Mouse (Mus musculus) embryonic facial prominence, embryonic 11.5 days (tissue): Measurements from ENCODE around the gene Rab3b. TPM values are rescaled to one million over a fixed set of nuclear protein-coding genes. Genes with fewer than 3 reads are reported as not detected.

Experiments used
- ATAC-seq: fragments of 200-750 bp; cut with Nextera tagmentation; replicated peaks from 2 replicates; pipeline ENCODE4 v1.8.0; 2017; ENCODE audit warnings: low read depth; ENCODE audit not compliant: insufficient number of reproducible peaks, low FRiP score, low TSS enrichment
- DNase-seq: peaks from one replicate; pipeline ENCODE4 v3.0.0-alpha.2; 2015; ENCODE audit warnings: low spot score
- H3K27ac ChIP-seq: fragments of 300-500 bp; sonication (generic); replicated peaks from 2 replicates; pipeline ENCODE4 v1.5.1; 2014; ENCODE audit warnings: mild to moderate bottlenecking, low read depth, low read length, control low read depth
- H3K27me3 ChIP-seq: fragments of 300-500 bp; sonication (generic); 2 replicates; pipeline ENCODE4 v1.6.1; 2014; ENCODE audit warnings: mild to moderate bottlenecking, low read length, moderate library complexity, mixed read lengths; ENCODE audit not compliant: control insufficient read depth, insufficient read depth
- H3K36me3 ChIP-seq: fragments of 300-500 bp; sonication (generic); replicated peaks from 2 replicates; pipeline ENCODE4 v1.6.1; 2014; ENCODE audit warnings: low read depth, mild to moderate bottlenecking, low read length, moderate library complexity, mixed read lengths; ENCODE audit not compliant: control insufficient read depth, insufficient read depth
- H3K4me1 ChIP-seq: fragments of 300-500 bp; sonication (generic); 2 replicates; pipeline ENCODE4 v1.6.1; 2014; ENCODE audit warnings: low read length, mixed read lengths; ENCODE audit not compliant: control insufficient read depth, insufficient read depth
- H3K4me2 ChIP-seq: fragments of 300-500 bp; sonication (generic); 2 replicates; pipeline ENCODE4 v1.6.1; 2014; ENCODE audit warnings: low read depth, mild to moderate bottlenecking, control low read depth, low read length, moderate library complexity
- H3K4me3 ChIP-seq: fragments of 300-500 bp; sonication (generic); 2 replicates; pipeline ENCODE4 v1.5.1; 2014; ENCODE audit warnings: low read depth, low read length, control low read depth
- H3K9ac ChIP-seq: fragments of 300-500 bp; sonication (generic); replicated peaks from 2 replicates; pipeline ENCODE4 v1.6.1; 2014; ENCODE audit warnings: mild to moderate bottlenecking, control low read depth, low read length
- H3K9me3 ChIP-seq: fragments of 300-500 bp; sonication (generic); replicated peaks from 2 replicates; pipeline ENCODE4 v1.6.1; 2016; ENCODE audit warnings: mild to moderate bottlenecking, low read length, inconsistent platforms, mixed read lengths; ENCODE audit not compliant: control insufficient read depth
- WGBS: fragments of 180-500 bp; shearing (Covaris S2); extraction: QIAGEN DNeasy Blood & Tissue Kit; methylation state at CpG from one replicate; pipeline ENCODE4 v1.1.7; 2014; 5-methylcytosine and 5-hydroxymethylcytosine counted together
- polyA plus RNA-seq: library from polyadenylated mRNA; unstranded; fragments of >200 nt; fragmentation: Nextera tagmentation; extraction: Ambion mirVana; gene quantifications from 2 replicates; pipeline ENCODE4 v1.2.1, GENCODE M21; 2014

The Rab3b gene
- polyA plus RNA-seq, 1 experiment from 2014 or later: 24.9 TPM

DNA sequence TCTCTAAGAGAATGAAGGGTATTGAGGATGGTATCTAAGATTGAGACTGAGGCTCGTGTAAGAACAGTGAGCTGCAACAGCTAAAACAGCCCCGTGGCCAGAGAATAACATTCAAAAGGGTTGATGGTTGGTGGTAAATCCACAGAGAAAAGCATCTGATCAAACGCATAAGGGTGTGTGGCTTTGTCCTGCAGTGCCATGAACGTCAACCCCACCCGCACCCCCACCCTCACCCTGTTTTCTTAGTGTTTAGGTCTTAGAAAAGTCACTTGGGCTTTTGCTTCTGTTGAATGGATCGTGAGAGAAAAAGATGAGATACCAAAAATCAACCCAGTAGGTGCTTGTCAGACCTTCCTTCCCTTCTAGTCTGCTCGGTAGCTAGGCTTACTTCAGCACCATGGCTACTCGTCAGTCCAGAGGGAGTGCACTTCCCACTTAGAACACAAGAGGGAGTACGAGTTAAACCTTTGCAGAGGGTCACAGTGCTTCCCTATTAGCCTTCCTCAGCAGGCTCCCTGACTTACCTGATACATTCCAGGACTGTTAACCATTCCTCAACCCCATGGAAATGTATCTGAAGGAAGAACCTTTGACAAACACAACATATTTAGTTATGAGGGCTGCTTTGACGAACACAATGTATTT lies 9.0 kb upstream of the Rab3b start:
- no peak overlapping the region for H3K4me2 ChIP-seq
- no peaks in the 10 kb centered on the region for H3K36me3 ChIP-seq
- no peaks in the 10 kb centered on the region for H3K9me3 ChIP-seq
- no peaks in the 10 kb centered on the region for H3K4me1 ChIP-seq
- DNase-seq (peak; percentile 96), ATAC-seq (peak; percentile 76; the same call in 1 of the 2 replicates)
- no peak overlapping the region for H3K27ac ChIP-seq
- H3K4me3 ChIP-seq: no peak overlapping the region
- no peak overlapping the region for H3K9ac ChIP-seq
- 35% methylated on average over 10 of the region's 10 CpGs for WGBS
- H3K27me3 ChIP-seq: no peaks in the 10 kb centered on the region

DNA sequence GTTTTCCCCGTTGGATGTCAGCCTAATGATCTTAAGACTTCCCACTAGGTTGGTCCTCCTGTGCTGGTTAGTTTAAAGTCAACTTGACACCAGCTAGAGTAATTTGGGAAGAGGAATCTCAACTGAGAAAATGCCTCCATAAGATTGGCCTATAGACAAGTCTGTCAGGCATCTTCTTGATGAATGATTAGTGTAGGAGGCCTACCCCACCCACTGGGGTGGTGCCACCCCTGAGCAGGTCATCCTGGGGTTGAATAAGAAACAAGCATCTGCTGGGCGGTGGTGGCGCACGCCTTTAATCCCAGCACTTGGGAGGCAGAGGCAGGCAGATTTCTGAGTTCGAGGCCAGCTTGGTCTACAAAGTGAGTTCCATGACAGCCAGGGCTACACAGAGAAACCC lies 5.1 kb upstream of the Rab3b start:
- Histone ChIP-seq H3K9ac (no peak overlapping the region), H3K4me1 (no peaks in the 10 kb centered on the region), H3K27me3 (no peaks in the 10 kb centered on the region), H3K9me3 (no peaks in the 10 kb centered on the region), H3K4me3 (no peak overlapping the region), H3K27ac (no peak overlapping the region), H3K36me3 (no peaks in the 10 kb centered on the region), H3K4me2 (no peak overlapping the region)
- WGBS: 85% methylated on average over 5 of the region's 5 CpGs
- ATAC-seq (no peak), DNase-seq (no peak)

- Histone ChIP-seq H3K4me1 (no peaks in the 10 kb centered on the region), H3K4me3 (no peak overlapping the region), H3K9ac (no peak overlapping the region), H3K9me3 (no peaks in the 10 kb centered on the region), H3K27ac (no peak overlapping the region), H3K36me3 (no peaks in the 10 kb centered on the region), H3K27me3 (no peaks in the 10 kb centered on the region), H3K4me2 (no peak overlapping the region)
- DNase-seq (no peak), ATAC-seq (no peak)
- WGBS: 76% methylated on average over 6 of the region's 6 CpGs
These were observed 962 bp upstream of the Rab3b start for GRCm38 (mm10) chr4:108877901-108878300.

- Histone ChIP-seq H3K27ac (no peak overlapping the region), H3K4me2 (no peak overlapping the region), H3K36me3 (no peaks in the 10 kb centered on the region), H3K9ac (no peak overlapping the region), H3K4me3 (no peak overlapping the region), H3K4me1 (no peaks in the 10 kb centered on the region), H3K9me3 (no peaks in the 10 kb centered on the region), H3K27me3 (no peaks in the 10 kb centered on the region)
- peak; percentile 58; the same call in 1 of the 2 replicates for ATAC-seq
- peak; percentile 45 for DNase-seq
- 32% methylated on average over 13 of the region's 13 CpGs for WGBS
These were observed 5.0 kb downstream of the Rab3b start for GRCm38 (mm10) chr4:108883815-108884214.

GRCm38 (mm10) chr4:108887456-108887855 lies 8.6 kb downstream of the Rab3b start:
- ATAC-seq (no peak), DNase-seq (no peak)
- no peak overlapping the region for H3K27ac ChIP-seq
- no peaks in the 10 kb centered on the region for H3K9me3 ChIP-seq
- no peaks in the 10 kb centered on the region for H3K4me1 ChIP-seq
- no peak overlapping the region for H3K4me2 ChIP-seq
- no peak overlapping the region for H3K9ac ChIP-seq
- 88% methylated on average over 4 of the region's 4 CpGs for WGBS
- no peak overlapping the region for H3K4me3 ChIP-seq
- H3K36me3 ChIP-seq: no peaks in the 10 kb centered on the region
- no peaks in the 10 kb centered on the region for H3K27me3 ChIP-seq

DNA sequence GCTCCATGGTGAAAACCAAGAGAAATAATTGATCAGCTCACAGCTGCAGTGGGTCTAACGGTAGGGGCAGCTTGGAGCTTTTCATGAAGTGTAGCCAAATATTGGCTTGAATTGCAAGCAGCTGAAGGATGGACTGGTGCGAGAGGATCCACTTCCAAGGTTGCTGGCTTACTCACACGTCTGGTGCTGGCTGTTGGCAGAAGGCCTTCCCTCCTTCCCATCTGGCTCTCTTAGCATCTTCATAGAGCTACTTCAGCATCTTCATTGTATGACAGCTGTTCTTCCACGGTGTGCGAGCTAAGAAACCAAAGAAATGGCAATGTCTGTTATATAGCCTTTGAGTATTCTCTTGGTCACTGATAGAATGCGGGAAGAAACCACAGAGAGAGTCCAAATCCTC lies 12.0 kb downstream of the Rab3b start:
- Histone ChIP-seq H3K9me3 (no peaks in the 10 kb centered on the region), H3K4me1 (no peaks in the 10 kb centered on the region), H3K27me3 (no peaks in the 10 kb centered on the region), H3K27ac (no peak overlapping the region), H3K4me2 (no peak overlapping the region), H3K9ac (no peak overlapping the region), H3K36me3 (no peaks in the 10 kb centered on the region), H3K4me3 (no peak overlapping the region)
- DNase-seq: no peak
- no peak for ATAC-seq
- WGBS: 90% methylated on average over 6 of the region's 6 CpGs

- Histone ChIP-seq H3K9me3 (no peaks in the 10 kb centered on the region), H3K27ac (no peak overlapping the region), H3K4me1 (no peaks in the 10 kb centered on the region), H3K36me3 (no peaks in the 10 kb centered on the region), H3K4me2 (no peak overlapping the region), H3K9ac (no peak overlapping the region), H3K27me3 (no peaks in the 10 kb centered on the region), H3K4me3 (no peak overlapping the region)
- WGBS: 75% methylated on average over 7 of the region's 7 CpGs
- DNase-seq (no peak), ATAC-seq (no peak)
These were observed 21.6 kb downstream of the Rab3b start for GRCm38 (mm10) chr4:108900421-108900820.

- no peak for DNase-seq
- Histone ChIP-seq H3K36me3 (no peaks in the 10 kb centered on the region), H3K9me3 (no peaks in the 10 kb centered on the region), H3K27me3 (no peaks in the 10 kb centered on the region), H3K4me1 (no peaks in the 10 kb centered on the region), H3K4me2 (no peak overlapping the region), H3K9ac (no peak overlapping the region), H3K27ac (no peak overlapping the region), H3K4me3 (no peak overlapping the region)
- no peak for ATAC-seq
- 88% methylated on average over 9 of the region's 9 CpGs for whole genome bisulfite sequencing
These were observed 24.0 kb downstream of the Rab3b start for GRCm38 (mm10) chr4:108902886-108903285.
